Mouse (Mus musculus) forebrain, embryonic 13.5 days (tissue): ENCODE results near the gene Lgalsl. TPM values are rescaled to one million over a fixed set of nuclear protein-coding genes. Genes with fewer than 3 reads are reported as not detected.

Source experiments
- ATAC-seq: fragments of 200-750 bp; cut with Nextera tagmentation; 2 replicates; pipeline ENCODE4 v1.8.0; 2017
- H3K27ac ChIP-seq: fragments of 300-500 bp; sonication (generic); 2 replicates; pipeline ENCODE4 v1.5.1; 2015; ENCODE audit warnings: inconsistent platforms, mild to moderate bottlenecking, moderate library complexity
- H3K27me3 ChIP-seq: fragments of 300-500 bp; sonication (generic); 2 replicates; pipeline ENCODE4 v1.6.1; 2015; ENCODE audit warnings: mild to moderate bottlenecking, inconsistent platforms
- H3K36me3 ChIP-seq: fragments of 300-500 bp; sonication (generic); 2 replicates; pipeline ENCODE4 v1.6.1; 2015; ENCODE audit warnings: mild to moderate bottlenecking, inconsistent platforms; ENCODE audit not compliant: poor library complexity, severe bottlenecking
- H3K4me1 ChIP-seq: fragments of 300-500 bp; sonication (generic); 2 replicates; pipeline ENCODE4 v1.6.1; 2015; ENCODE audit warnings: inconsistent platforms
- H3K4me2 ChIP-seq: fragments of 300-500 bp; sonication (generic); 2 replicates; pipeline ENCODE4 v1.6.1; 2015; ENCODE audit warnings: inconsistent platforms, mild to moderate bottlenecking, moderate library complexity
- H3K4me3 ChIP-seq: fragments of 300-500 bp; sonication (generic); 2 replicates; pipeline ENCODE4 v1.5.1; 2015; ENCODE audit warnings: mild to moderate bottlenecking, inconsistent platforms
- H3K9ac ChIP-seq: fragments of 300-500 bp; sonication (generic); 2 replicates; pipeline ENCODE4 v1.6.1; 2015; ENCODE audit warnings: mild to moderate bottlenecking, inconsistent platforms
- H3K9me3 ChIP-seq: fragments of 300-500 bp; sonication (generic); replicated peaks from 2 replicates; pipeline ENCODE4 v1.6.1; 2016; ENCODE audit warnings: inconsistent platforms
- polyA plus RNA-seq: library from polyadenylated mRNA; unstranded; fragments of >200 nt; fragmentation: Nextera tagmentation; extraction: Ambion mirVana; gene quantifications from 2 replicates; pipeline ENCODE4 v1.2.1, GENCODE M21; 2015

The Lgalsl gene
- polyA plus RNA-seq, 1 experiment from 2014 or later, result 45.4 TPM

DNA sequence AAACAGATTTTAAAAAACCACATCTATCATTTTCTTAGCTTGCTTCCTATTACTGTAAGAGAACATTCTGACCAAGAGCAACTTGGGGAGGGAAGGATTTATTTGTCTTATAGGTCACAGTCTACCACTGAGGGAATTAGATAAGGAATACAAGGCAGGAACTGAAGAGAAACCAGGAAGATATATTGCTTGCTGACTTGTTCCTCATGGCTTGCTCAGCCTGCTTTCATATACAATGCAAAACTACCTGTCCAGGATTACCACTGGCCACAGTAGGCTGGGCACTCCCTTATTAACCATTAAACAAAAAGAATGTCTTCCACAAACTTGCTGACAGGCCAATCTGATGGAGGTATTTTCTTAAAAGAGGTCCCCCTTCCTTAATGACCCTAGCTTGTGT is 54.2 kb downstream of the Lgalsl start:
- no peaks in the 10 kb centered on the region for H3K27me3 ChIP-seq
- no peak for ATAC-seq
- H3K4me2 ChIP-seq, result no peak overlapping the region
- no peak overlapping the region for H3K27ac ChIP-seq
- no peaks in the 10 kb centered on the region for H3K9me3 ChIP-seq
- no peaks in the 10 kb centered on the region for H3K4me1 ChIP-seq
- H3K36me3 ChIP-seq, result no peaks in the 10 kb centered on the region
- H3K9ac ChIP-seq, result no peak overlapping the region
- H3K4me3 ChIP-seq, result no peak overlapping the region

Other genes starting within 250 kb of the Lgalsl start
- 34.0 and 35.8 TPM in 2 replicates for gene Aftph, start 89.5 kb downstream of the Lgalsl start, polyA plus RNA-seq